Mouse (Mus musculus) heart, embryonic 16.5 days (tissue): Measurements from ENCODE around the gene Apba3. TPM values are rescaled to one million over a fixed set of nuclear protein-coding genes. Genes with fewer than 3 reads are reported as not detected.
"Not testable (repeated sequence)": the region's sequence is repeated elsewhere in the genome, so short reads cannot be mapped to it uniquely, and the experiment has no call there.

Experiments
- ATAC-seq: fragments of 200-750 bp; cut with Nextera tagmentation; replicated peaks from 2 replicates; pipeline ENCODE4 v1.8.0; 2017; ENCODE audit warnings: moderate number of reproducible peaks; ENCODE audit not compliant: insufficient read depth, low FRiP score; ENCODE audit errors: extremely low read depth
- H3K27ac ChIP-seq: fragments of 300-500 bp; sonication (generic); 2 replicates; pipeline ENCODE4 v1.5.1; 2014; ENCODE audit warnings: mild to moderate bottlenecking, low read length, control low read depth, moderate library complexity
- H3K27me3 ChIP-seq: fragments of 300-500 bp; sonication (generic); 2 replicates; pipeline ENCODE4 v1.6.1; 2014; ENCODE audit warnings: low read length, mixed read lengths; ENCODE audit not compliant: control insufficient read depth, insufficient read depth
- H3K36me3 ChIP-seq: fragments of 300-500 bp; sonication (generic); 2 replicates; pipeline ENCODE4 v1.6.1; 2014; ENCODE audit not compliant: control insufficient read depth, insufficient read depth
- H3K4me1 ChIP-seq: fragments of 300-500 bp; sonication (generic); 2 replicates; pipeline ENCODE4 v1.6.1; 2014; ENCODE audit warnings: low read length, mixed read lengths; ENCODE audit not compliant: control insufficient read depth, insufficient read depth
- H3K4me2 ChIP-seq: fragments of 300-500 bp; sonication (generic); 2 replicates; pipeline ENCODE4 v1.6.1; 2014; ENCODE audit warnings: low read depth, mild to moderate bottlenecking, control low read depth, low read length
- H3K4me3 ChIP-seq: fragments of 300-500 bp; sonication (generic); 2 replicates; pipeline ENCODE4 v1.5.1; 2014; ENCODE audit warnings: mild to moderate bottlenecking, control low read depth, low read length
- H3K9ac ChIP-seq: fragments of 300-500 bp; sonication (generic); 2 replicates; pipeline ENCODE4 v1.6.1; 2014; ENCODE audit warnings: low read length, control low read depth
- H3K9me3 ChIP-seq: fragments of 300-500 bp; sonication (generic); replicated peaks from 2 replicates; pipeline ENCODE4 v1.6.1; 2016; ENCODE audit warnings: low read length; ENCODE audit not compliant: control insufficient read depth
- WGBS: fragments of 180-500 bp; shearing (Covaris S2); extraction: QIAGEN DNeasy Blood & Tissue Kit; methylation state at CpG from one replicate; pipeline ENCODE4 v1.1.7; 2014; 5-methylcytosine and 5-hydroxymethylcytosine counted together
- polyA plus RNA-seq: library from polyadenylated mRNA; unstranded; fragments of >200 nt; fragmentation: Nextera tagmentation; extraction: Ambion mirVana; gene quantifications from 2 replicates; pipeline ENCODE4 v1.2.1, GENCODE M21; 2015

Gene Apba3
- 62.7 and 63.0 TPM in 2 replicates for polyA plus RNA-seq

GRCm38 (mm10) chr10:81266211-81267105 is at the start of gene Apba3, which contains the start of gene Mrpl54:
TSS of gene Apba3 (plus strand) at chr10:81266960.
TSS of gene Mrpl54 (minus strand) at chr10:81266934.
- peaks cover 10% of the 10 kb centered on the region for H3K4me1 ChIP-seq
- under 1% methylated on average over 48 of the region's 48 CpGs for WGBS

GRCm38 (mm10) chr10:81217267-81217666 is 49.5 kb upstream of the Apba3 start:
- not testable (repeated sequence) for H3K9me3 ChIP-seq, H3K4me1 ChIP-seq, H3K36me3 ChIP-seq, H3K4me2 ChIP-seq, ATAC-seq, H3K9ac ChIP-seq, H3K27ac ChIP-seq, H3K4me3 ChIP-seq, H3K27me3 ChIP-seq
- 4% methylated on average over 1 of the region's 1 CpGs for WGBS

More at GRCm38 (mm10) chr10:81266211-81267105, at the start of gene Apba3, which contains the start of gene Mrpl54:
- Histone ChIP-seq H3K36me3 (peaks cover 19% of the 10 kb centered on the region), H3K4me3 (peak within 1 kb of the TSS; percentile 83), H3K27me3 (no peaks in the 10 kb centered on the region), H3K9me3 (no peaks in the 10 kb centered on the region), H3K4me2 (peak within 1 kb of the TSS; percentile 84), H3K27ac (peak within 1 kb of the TSS; percentile 92), H3K9ac (peak within 1 kb of the TSS; percentile 89)
- ATAC-seq = peak; percentile 93

- whole genome bisulfite sequencing = 32% methylated on average over 7 of the region's 7 CpGs
- Histone ChIP-seq H3K9me3 (no peaks in the 10 kb centered on the region), H3K36me3 (no peaks in the 10 kb centered on the region), H3K27me3 (no peaks in the 10 kb centered on the region), H3K27ac (no peak overlapping the region), H3K4me1 (no peaks in the 10 kb centered on the region), H3K4me3 (no peak overlapping the region), H3K9ac (no peak overlapping the region), H3K4me2 (no peak overlapping the region)
- ATAC-seq = peak; percentile 64
These were observed 48.8 kb upstream of the Apba3 start for GRCm38 (mm10) chr10:81217964-81218363.

GRCm38 (mm10) chr10:81221402-81222015 is 45.3 kb upstream of the Apba3 start:
- no peak overlapping the region for H3K4me2 ChIP-seq
- no peaks in the 10 kb centered on the region for H3K36me3 ChIP-seq
- ATAC-seq = no peak
- WGBS = 79% methylated on average over 5 of the region's 5 CpGs
- H3K27ac ChIP-seq = no peak overlapping the region
- no peaks in the 10 kb centered on the region for H3K27me3 ChIP-seq
- no peaks in the 10 kb centered on the region for H3K4me1 ChIP-seq
- H3K9me3 ChIP-seq = no peaks in the 10 kb centered on the region
- no peak overlapping the region for H3K9ac ChIP-seq
- H3K4me3 ChIP-seq = no peak overlapping the region

- not testable (repeated sequence) for H3K27ac ChIP-seq, H3K9me3 ChIP-seq, H3K36me3 ChIP-seq, H3K9ac ChIP-seq, H3K27me3 ChIP-seq, H3K4me2 ChIP-seq, H3K4me3 ChIP-seq, ATAC-seq, H3K4me1 ChIP-seq
- WGBS = 51% methylated on average over 2 of the region's 2 CpGs
These were observed 43.0 kb upstream of the Apba3 start for GRCm38 (mm10) chr10:81223731-81224130.

- Histone ChIP-seq H3K4me3 (peak overlapping the region; percentile 22; the same call in 1 of the 2 replicates), H3K9ac (no peak overlapping the region), H3K4me1 (0 out of 2 replicates have a peak, but pooled peaks cover 12% of the 10 kb centered on the region), H3K36me3 (no peaks in the 10 kb centered on the region), H3K9me3 (no peaks in the 10 kb centered on the region), H3K27ac (no peak overlapping the region), H3K27me3 (peaks cover 16% of the 10 kb centered on the region), H3K4me2 (peak overlapping the region; percentile 48)
- ATAC-seq = no peak
- WGBS = 8% methylated on average over 20 of the region's 20 CpGs
These were observed 36.9 kb upstream of the Apba3 start for GRCm38 (mm10) chr10:81229735-81230437.

- H3K4me3 ChIP-seq = peak within 1 kb of the TSS; percentile 22; the same call in 1 of the 2 replicates
- no peak within 1 kb of the TSS for H3K9ac ChIP-seq
These were observed 36.1 kb upstream of the Apba3 start, which contains the start of gene Atcay for GRCm38 (mm10) chr10:81230438-81231332. TSS of gene Atcay (minus strand) at chr10:81230833.

GRCm38 (mm10) chr10:81231436-81231835 is 35.3 kb upstream of the Apba3 start:
- Histone ChIP-seq H3K27me3 (peaks cover 16% of the 10 kb centered on the region), H3K9me3 (no peaks in the 10 kb centered on the region), H3K4me1 (0 out of 2 replicates have a peak, but pooled peaks cover 12% of the 10 kb centered on the region), H3K27ac (no peak overlapping the region), H3K9ac (no peak overlapping the region), H3K4me3 (no peak overlapping the region), H3K36me3 (no peaks in the 10 kb centered on the region), H3K4me2 (no peak overlapping the region)
- WGBS = 51% methylated on average over 7 of the region's 7 CpGs
- ATAC-seq = no peak

More at GRCm38 (mm10) chr10:81230438-81231332, 36.1 kb upstream of the Apba3 start, which contains the start of gene Atcay:
- 0 out of 2 replicates have a peak, but pooled peaks cover 12% of the 10 kb centered on the region for H3K4me1 ChIP-seq
- no peaks in the 10 kb centered on the region for H3K9me3 ChIP-seq
- ATAC-seq = no peak
- H3K36me3 ChIP-seq = no peaks in the 10 kb centered on the region
- peaks cover 16% of the 10 kb centered on the region for H3K27me3 ChIP-seq
- H3K27ac ChIP-seq = no peak within 1 kb of the TSS
- peak within 1 kb of the TSS; percentile 48 for H3K4me2 ChIP-seq
- WGBS = 13% methylated on average over 27 of the region's 27 CpGs
